Mouse (Mus musculus): Measurements from ENCODE around the gene H2-Ob. TPM values are rescaled to one million over a fixed set of nuclear protein-coding genes. Genes with fewer than 3 reads are reported as not detected.

H2-Ob gene
- total and polyA plus RNA-seq, 3 experiments: 13.7 to 31.9 (median 19.9) TPM

- no peak overlapping the region for H3K4me3 ChIP-seq (replicated peaks in 1 of 3; ENCODE audit: low read depth in 2 of 3, low read length in 2 of 3, poor library complexity in 1 of 3)
- H3K27ac ChIP-seq (ENCODE audit: insufficient read depth, low read depth): no peak overlapping the region
- H3K4me2 ChIP-seq (ENCODE audit: insufficient read depth, low read depth, poor library complexity, severe bottlenecking): no peak overlapping the region
- in situ Hi-C loops (cut with MboI; ENCODE audit: low pct_ligation_motif_present, low pct_unique_long_range_greater_than_20kb, low sequenced_read_pairs): no loop called here
- TF ChIP-seq GABPA (IDR thresholded peaks at IDR 0.05; ENCODE audit: insufficient replicate concordance, low read depth, low read length): no peak
- TF ChIP-seq ZMIZ1 (IDR thresholded peaks at IDR 0.05; ENCODE audit: low read depth, low read length): no peak
- TF ChIP-seq PAX5 (IDR thresholded peaks at IDR 0.05; ENCODE audit: low read length): no peak
- TF ChIP-seq UBTF (IDR thresholded peaks at IDR 0.05; ENCODE audit: low read depth, low read length): no peak
- TF ChIP-seq SIN3A (IDR thresholded peaks at IDR 0.05; ENCODE audit: low read length): no peak
- TF ChIP-seq RAD21 (IDR thresholded peaks at IDR 0.05; ENCODE audit: low read depth, low read length): no peak
- no peak for TF ChIP-seq JUND (conservative IDR thresholded peaks at IDR 0.05; ENCODE audit: low read depth, low read length)
- no peak for TF ChIP-seq MAZ (IDR thresholded peaks at IDR 0.05; ENCODE audit: low read depth, low read length)
- TF ChIP-seq TBP (conservative IDR thresholded peaks at IDR 0.05; ENCODE audit: low read depth, low read length): no peak
- no peak for TF ChIP-seq CHD1 (IDR thresholded peaks at IDR 0.05; ENCODE audit: low read depth, low read length)
- TF ChIP-seq MXI1 (IDR thresholded peaks at IDR 0.05; ENCODE audit: low read depth, low read length): no peak
- no peak for TF ChIP-seq ZNF384 (IDR thresholded peaks at IDR 0.05; ENCODE audit: low read depth, low read length)
- TF ChIP-seq MYC (IDR thresholded peaks at IDR 0.05; ENCODE audit: low read depth, low read length): no peak
- no peak for TF ChIP-seq JUN (IDR thresholded peaks at IDR 0.05; ENCODE audit: insufficient read depth, low read depth, low read length)
- no peak overlapping the region for H3K9ac ChIP-seq (ENCODE audit: insufficient read depth, low read depth)
- peaks cover 7% of the 10 kb centered on the region for H3K9me3 ChIP-seq (replicated peaks; ENCODE audit: low read length)
- no peaks in the 10 kb centered on the region for H3K79me2 ChIP-seq (replicated peaks; ENCODE audit: control insufficient read depth, extremely low read depth, insufficient read depth, poor library complexity, severe bottlenecking)
- peaks cover 0 to 10% of the 10 kb centered on the region in 2 experiments for H3K36me3 ChIP-seq (replicated peaks in 1 of 2; ENCODE audit: control insufficient read depth in 1 of 2, insufficient read depth in 1 of 2, low read length in 1 of 2)
- no peak for DNase-seq (ENCODE audit: extremely low read depth)
- peaks cover 0 to 31% of the 10 kb centered on the region in 2 experiments; a peak in 3 of 4 replicates for H3K4me1 ChIP-seq (ENCODE audit: control insufficient read depth in 1 of 2, insufficient read depth in 2 of 2)
- dilution Hi-C loops (cut with MboI; ENCODE audit: extremely low pct_ligation_motif_present, extremely low pct_unique_long_range_greater_than_20kb, low sequenced_read_pairs): no loop called here
- no peaks in the 10 kb centered on the region for H3K27me3 ChIP-seq (replicated peaks)
Observed at GRCm38 (mm10) chr17:34236691-34237090, 2.0 kb upstream of the H2-Ob start.

GRCm38 (mm10) chr17:34237741-34238140 lies 962 bp upstream of the H2-Ob start:
- DNase-seq (ENCODE audit: extremely low read depth): no peak
- Histone ChIP-seq H3K27ac (ENCODE audit: insufficient read depth, low read depth) (no peak overlapping the region), H3K9me3 (replicated peaks; ENCODE audit: low read length) (peaks cover 10% of the 10 kb centered on the region), H3K4me2 (ENCODE audit: insufficient read depth, low read depth, poor library complexity, severe bottlenecking) (no peak overlapping the region), H3K79me2 (replicated peaks; ENCODE audit: control insufficient read depth, extremely low read depth, insufficient read depth, poor library complexity, severe bottlenecking) (no peaks in the 10 kb centered on the region), H3K36me3 (replicated peaks in 1 of 2; ENCODE audit: control insufficient read depth in 1 of 2, insufficient read depth in 1 of 2, low read length in 1 of 2) (peaks cover 0 to 20% of the 10 kb centered on the region in 2 experiments), H3K4me1 (ENCODE audit: control insufficient read depth in 1 of 2, insufficient read depth in 2 of 2) (peaks cover 0 to 35% of the 10 kb centered on the region in 2 experiments; a peak in 3 of 4 replicates), H3K4me3 (replicated peaks in 1 of 3; ENCODE audit: low read depth in 2 of 3, low read length in 2 of 3, poor library complexity in 1 of 3) (no peak overlapping the region), H3K27me3 (replicated peaks) (no peaks in the 10 kb centered on the region), H3K9ac (ENCODE audit: insufficient read depth, low read depth) (no peak overlapping the region)
- in situ Hi-C loops (cut with MboI; ENCODE audit: low pct_ligation_motif_present, low pct_unique_long_range_greater_than_20kb, low sequenced_read_pairs) (no loop called here), dilution Hi-C loops (cut with MboI; ENCODE audit: extremely low pct_ligation_motif_present, extremely low pct_unique_long_range_greater_than_20kb, low sequenced_read_pairs) (no loop called here)
- no peak for TF ChIP-seq E2F4 (IDR thresholded peaks at IDR 0.05; ENCODE audit: insufficient replicate concordance, low read depth, low read length)
- no peak for TF ChIP-seq GABPA (IDR thresholded peaks at IDR 0.05; ENCODE audit: insufficient replicate concordance, low read depth, low read length)

Measured in CH12.LX (cell line).